12 mouse cellular contexts compared by ENCODE assay signal in the genomic region with DNA sequence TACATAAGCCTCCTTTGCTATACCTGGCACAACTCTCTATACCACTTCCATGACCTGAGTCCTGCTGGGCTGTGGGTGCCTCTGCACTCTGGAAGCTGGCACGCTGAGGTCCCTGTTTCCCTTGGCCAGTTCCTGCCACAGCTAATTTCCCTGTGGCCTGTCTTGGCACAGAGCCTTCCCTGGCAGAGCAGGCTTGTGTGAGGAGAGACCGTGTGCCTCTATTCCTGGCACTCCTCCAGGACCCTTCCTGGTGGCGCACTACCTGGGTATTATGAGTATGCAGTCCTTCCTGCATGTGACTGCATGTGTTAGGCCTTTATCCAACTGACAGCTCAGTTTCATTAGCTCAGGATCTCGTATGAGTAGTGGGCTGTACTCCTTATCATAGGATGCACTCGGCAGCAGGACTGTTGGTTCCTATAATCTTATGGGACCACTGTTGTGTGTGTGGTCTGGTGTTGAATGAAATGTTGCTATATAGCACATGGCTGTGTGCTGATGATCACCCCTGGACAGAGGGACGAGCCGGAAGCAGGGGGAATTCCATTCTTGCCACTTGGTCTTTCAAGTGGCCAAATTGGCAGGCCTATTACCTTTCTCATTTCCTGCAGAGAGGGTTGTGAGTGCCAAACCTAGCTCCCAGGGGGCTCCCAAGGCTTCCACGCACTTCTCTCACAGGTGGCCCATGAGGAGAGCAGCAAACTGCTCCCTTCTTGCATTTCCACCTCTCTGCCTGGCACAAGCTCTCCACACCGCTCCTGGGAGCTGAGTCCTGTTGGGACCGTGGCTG. TPM values are rescaled to one million over a fixed set of nuclear protein-coding genes. Genes with fewer than 3 reads are reported as not detected.
A peak's percentile ranks its signal among the peaks of the same experiment; 100 is the strongest.
DNase-seq lines count a peak whose midpoint lies in the region; ATAC-seq and TF ChIP-seq lines count a peak whose summit lies in the region.
"Had no signal": no experiment of that assay in that cellular context is flagged by ENCODE, and none has a peak within 500 bp of the region (broad histone marks: within the 10 kb centered on the region; RNA-seq: fewer than 3 reads in every experiment).

No protein-coding gene starts in this region.

- TF ChIP-seq EP300 in lung, postnatal 0 days (IDR thresholded peaks at IDR 0.05) = no peak

- H3K4me2 ChIP-seq in kidney, embryonic 15.5 days = no peak overlapping the region
- H3K4me2 ChIP-seq in lung, postnatal 0 days (replicated peaks; ENCODE audit: low read depth, low read length) = no peak overlapping the region
- H3K4me2 ChIP-seq: embryonic facial prominence, embryonic 12.5 days; midbrain, embryonic 12.5 days had no signal

- no peak overlapping the region for H3K9ac ChIP-seq in kidney, embryonic 15.5 days
- H3K9ac ChIP-seq in lung, postnatal 0 days (replicated peaks; ENCODE audit: low read depth) = no peak overlapping the region
- H3K9ac ChIP-seq: embryonic facial prominence, embryonic 12.5 days; midbrain, embryonic 12.5 days had no signal

- TF ChIP-seq CTCF in lung, postnatal 0 days (IDR thresholded peaks at IDR 0.05) = no peak
- no peak for TF ChIP-seq CTCF in thymus, adult 2 months (IDR thresholded peaks at IDR 0.05; ENCODE audit: borderline replicate concordance, control insufficient read depth, extremely low read depth, insufficient read depth, low read length, poor library complexity)

- peaks cover 3% of the 10 kb centered on the region for H3K4me1 ChIP-seq in kidney, embryonic 15.5 days
- H3K4me1 ChIP-seq in lung, postnatal 0 days (ENCODE audit: insufficient read depth, low read depth, low read length) = no peaks in the 10 kb centered on the region
- peaks cover 4% of the 10 kb centered on the region for H3K4me1 ChIP-seq in thymus, adult 2 months (replicated peaks; ENCODE audit: control insufficient read depth, insufficient read depth, low read length)

- no peak for ATAC-seq in kidney, embryonic 15.5 days (replicated peaks; ENCODE audit: low FRiP score)
- peak; percentile 37 for ATAC-seq in lung, postnatal 0 days

- peak; percentile 15 for DNase-seq in adrenal gland, adult 2 months
- DNase-seq in adrenal gland, adult 18-20 months (ENCODE audit: low spot score in 2 of 2) = no peak
- DNase-seq in kidney, adult 9 months = peak; percentile 4
- peak; percentile 42 for DNase-seq in adrenal gland, postnatal 25 days
- DNase-seq in lung, postnatal 0 days (ENCODE audit: low spot score) = peak; percentile 34
- no peak for DNase-seq in layer of hippocampus, adult 11-12 months (ENCODE audit: low spot score)
- no peak for DNase-seq in thymus, adult 2 months
- DNase-seq: thymus, postnatal 36 days had no signal

- no peak overlapping the region for H3K4me3 ChIP-seq in kidney, embryonic 15.5 days (replicated peaks)
- no peak overlapping the region for H3K4me3 ChIP-seq in lung, postnatal 0 days (ENCODE audit: low read depth, low read length)
- H3K4me3 ChIP-seq in thymus, adult 2 months (ENCODE audit: control insufficient read depth, insufficient read depth, low read length) = no peak overlapping the region
- H3K4me3 ChIP-seq: embryonic facial prominence, embryonic 12.5 days; midbrain, embryonic 12.5 days had no signal

- H3K9me3 ChIP-seq in kidney, embryonic 15.5 days (replicated peaks) = no peaks in the 10 kb centered on the region
- H3K9me3 ChIP-seq in lung, postnatal 0 days (ENCODE audit: low read length) = no peaks in the 10 kb centered on the region
- H3K9me3 ChIP-seq: embryonic facial prominence, embryonic 12.5 days; midbrain, embryonic 12.5 days had no signal

- no peaks in the 10 kb centered on the region for H3K36me3 ChIP-seq in kidney, embryonic 15.5 days
- H3K36me3 ChIP-seq in lung, postnatal 0 days (ENCODE audit: insufficient read depth, low read length) = no peaks in the 10 kb centered on the region
- no peaks in the 10 kb centered on the region for H3K36me3 ChIP-seq in thymus, adult 2 months (ENCODE audit: control insufficient read depth, insufficient read depth, low read length)
- H3K36me3 ChIP-seq: embryonic facial prominence, embryonic 12.5 days; midbrain, embryonic 12.5 days had no signal

- 70% methylated on average over 10 of the region's 10 CpGs for WGBS in kidney, embryonic 15.5 days
- 37% methylated on average over 10 of the region's 10 CpGs for WGBS in lung, postnatal 0 days
- WGBS in thymus, adult 2 months = 83% methylated on average over 10 of the region's 10 CpGs

- H3K27me3 ChIP-seq in kidney, embryonic 15.5 days = peaks cover 17% of the 10 kb centered on the region
- H3K27me3 ChIP-seq in lung, postnatal 0 days (replicated peaks; ENCODE audit: insufficient read depth, low read length) = no peaks in the 10 kb centered on the region
- H3K27me3 ChIP-seq in thymus, adult 2 months (ENCODE audit: control insufficient read depth, insufficient read depth, low read length) = no peaks in the 10 kb centered on the region

- TF ChIP-seq POLR2A in thymus, adult 2 months (IDR thresholded peaks at IDR 0.05; ENCODE audit: control insufficient read depth, extremely low read depth, insufficient read depth, low read length, poor library complexity) = no peak

- H3K27ac ChIP-seq in kidney, embryonic 15.5 days = no peak overlapping the region
- H3K27ac ChIP-seq in lung, postnatal 0 days (ENCODE audit: low read length) = no peak overlapping the region
- no peak overlapping the region for H3K27ac ChIP-seq in thymus, adult 2 months (ENCODE audit: control insufficient read depth, insufficient read depth, low read length)
- H3K27ac ChIP-seq: embryonic facial prominence, embryonic 12.5 days; midbrain, embryonic 12.5 days had no signal

RNA-seq across cellular contexts. Expression of a gene that starts 17.1 kb away (rescaled TPM):
- total RNA-seq in adrenal gland, adult 2 months (2021) = not detected
- not detected in 2 replicates for polyA plus RNA-seq in adrenal gland, adult 2 months (2012; rRNA removed)
- total RNA-seq in adrenal gland, adult 18-20 months (2021) = not detected
- 0.09 and 0.16 TPM in 2 replicates for polyA plus RNA-seq in kidney, embryonic 15.5 days (2015; fragmentation: Nextera tagmentation; extraction: Ambion mirVana)
- total RNA-seq in adrenal gland, postnatal 25 days (2021) = not detected in 2 replicates
- not detected in 2 replicates for polyA plus RNA-seq in lung, postnatal 0 days (2015; fragmentation: Nextera tagmentation; extraction: Ambion mirVana)
- polyA plus RNA-seq in thymus, adult 2 months (2012; rRNA removed) = not detected in 2 replicates
- polyA plus RNA-seq: heart, embryonic 14.5 days had no signal

RNA-seq across cellular contexts. Expression of a gene that starts 18.1 kb away (rescaled TPM):
- total RNA-seq in adrenal gland, adult 2 months (2021) = not detected
- polyA plus RNA-seq in adrenal gland, adult 2 months (2012; rRNA removed) = not detected in 2 replicates
- not detected for total RNA-seq in adrenal gland, adult 18-20 months (2021)
- not detected in 2 replicates for polyA plus RNA-seq in kidney, embryonic 15.5 days (2015; fragmentation: Nextera tagmentation; extraction: Ambion mirVana)
- total RNA-seq in adrenal gland, postnatal 25 days (2021) = not detected in 2 replicates
- not detected in 2 replicates for polyA plus RNA-seq in lung, postnatal 0 days (2015; fragmentation: Nextera tagmentation; extraction: Ambion mirVana)
- not detected in 2 replicates for polyA plus RNA-seq in thymus, adult 2 months (2012; rRNA removed)
- polyA plus RNA-seq: embryonic facial prominence, embryonic 12.5 days; heart, embryonic 14.5 days; midbrain, embryonic 12.5 days had no signal

RNA-seq across cellular contexts. Expression of a gene that starts 24.2 kb away (rescaled TPM):
- not detected for total RNA-seq in adrenal gland, adult 2 months (2021)
- polyA plus RNA-seq in adrenal gland, adult 2 months (2012; rRNA removed) = not detected in 2 replicates
- total RNA-seq in adrenal gland, adult 18-20 months (2021) = not detected
- polyA plus RNA-seq in kidney, embryonic 15.5 days (2015; fragmentation: Nextera tagmentation; extraction: Ambion mirVana) = not detected in 2 replicates
- not detected in 2 replicates for total RNA-seq in adrenal gland, postnatal 25 days (2021)
- polyA plus RNA-seq in lung, postnatal 0 days (2015; fragmentation: Nextera tagmentation; extraction: Ambion mirVana) = not detected in 2 replicates
- polyA plus RNA-seq in thymus, adult 2 months (2012; rRNA removed) = not detected in 2 replicates
- polyA plus RNA-seq: embryonic facial prominence, embryonic 12.5 days; heart, embryonic 14.5 days; midbrain, embryonic 12.5 days had no signal

RNA-seq across cellular contexts. Expression of a gene that starts 28.3 kb away (rescaled TPM):
- not detected for total RNA-seq in adrenal gland, adult 2 months (2021)
- polyA plus RNA-seq in adrenal gland, adult 2 months (2012; rRNA removed) = not detected in 2 replicates
- not detected for total RNA-seq in adrenal gland, adult 18-20 months (2021)
- polyA plus RNA-seq in kidney, embryonic 15.5 days (2015; fragmentation: Nextera tagmentation; extraction: Ambion mirVana) = 0.09 TPM in 1 of 2 replicates, not detected in the other
- not detected in 2 replicates for total RNA-seq in adrenal gland, postnatal 25 days (2021)
- not detected in 2 replicates for polyA plus RNA-seq in lung, postnatal 0 days (2015; fragmentation: Nextera tagmentation; extraction: Ambion mirVana)
- polyA plus RNA-seq in thymus, adult 2 months (2012; rRNA removed) = not detected in 2 replicates

RNA-seq across cellular contexts. Expression of a gene that starts 33.2 kb away (rescaled TPM):
- not detected for total RNA-seq in adrenal gland, adult 2 months (2021)
- not detected in 2 replicates for polyA plus RNA-seq in adrenal gland, adult 2 months (2012; rRNA removed)
- not detected for total RNA-seq in adrenal gland, adult 18-20 months (2021)
- not detected in 2 replicates for polyA plus RNA-seq in kidney, embryonic 15.5 days (2015; fragmentation: Nextera tagmentation; extraction: Ambion mirVana)
- total RNA-seq in adrenal gland, postnatal 25 days (2021) = not detected in 2 replicates
- polyA plus RNA-seq in lung, postnatal 0 days (2015; fragmentation: Nextera tagmentation; extraction: Ambion mirVana) = not detected in 2 replicates
- polyA plus RNA-seq in thymus, adult 2 months (2012; rRNA removed) = not detected in 2 replicates
- polyA plus RNA-seq: embryonic facial prominence, embryonic 12.5 days; heart, embryonic 14.5 days; midbrain, embryonic 12.5 days had no signal

Comparison
In these comparisons a context has a peak if more than half of its experiments do, and no peak if none do; other contexts are left out.
1. DNase-seq: peak in adrenal gland, adult 2 months (single experiment), kidney, adult 9 months (single experiment), adrenal gland, postnatal 25 days (single experiment) and lung, postnatal 0 days (single experiment); none in adrenal gland, adult 18-20 months (0 of 2), layer of hippocampus, adult 11-12 months (single experiment) and thymus, adult 2 months (single experiment).